Mouse (Mus musculus) cortical plate, adult 2 months (tissue): ENCODE data around the gene Senp8.

ENCODE experiments used
- CTCF ChIP-seq: fragments of 200-500 bp; IDR thresholded peaks from 2 replicates; pipeline ENCODE4 v1.5.1; 2011; ENCODE audit warnings: mild to moderate bottlenecking, control low read depth, low read length; ENCODE audit not compliant: insufficient read depth; ENCODE audit errors: extremely low read depth
- POLR2A ChIP-seq: fragments of 200-500 bp; IDR thresholded peaks from 2 replicates; pipeline ENCODE4 v1.6.1; 2011; ENCODE audit warnings: mild to moderate bottlenecking, low read length, control low read depth; ENCODE audit not compliant: insufficient read depth; ENCODE audit errors: extremely low read depth

GRCm38 (mm10) chr9:59701094-59701493 lies 49.4 kb downstream of the Senp8 start:
- TF ChIP-seq CTCF (no peak), POLR2A (no peak)
